Mouse (Mus musculus): Measurements from ENCODE around the gene Sowaha.

- no peak for TF ChIP-seq EP300 (IDR thresholded peaks at IDR 0.05)
- peak; percentile 85 for TF ChIP-seq CTCF (IDR thresholded peaks at IDR 0.05)
Observed at GRCm38 (mm10) chr11:53466231-53466971, 13.7 kb downstream of the Sowaha start.

Data from lung, postnatal 0 days (tissue).